Mouse (Mus musculus) cerebellum, adult 11-12 months (tissue): ENCODE results near the gene D17Wsu92e.
"Not testable (repeated sequence)": the region's sequence is repeated elsewhere in the genome, so short reads cannot be mapped to it uniquely, and the experiment has no call there.

Source experiments
- DNase-seq: peaks from one replicate; pipeline ENCODE4 v3.0.0; 2022

D17Wsu92e gene

GRCm38 (mm10) chr17:27820568-27821406 lies at the start of gene D17Wsu92e:
Gene D17Wsu92e, minus strand, starts transcription at chr17:27820648.
- peak; percentile 97 for DNase-seq

GRCm38 (mm10) chr17:27866737-27867136 lies 46.3 kb upstream of the D17Wsu92e start:
- no peak for DNase-seq

GRCm38 (mm10) chr17:27865461-27865860 lies 45.0 kb upstream of the D17Wsu92e start:
- DNase-seq, result no peak

- DNase-seq, result no peak
These were observed 38.7 kb upstream of the D17Wsu92e start for GRCm38 (mm10) chr17:27859131-27859530.

- no peak for DNase-seq
These were observed 37.4 kb upstream of the D17Wsu92e start for GRCm38 (mm10) chr17:27857649-27858475.

GRCm38 (mm10) chr17:27856798-27857648 lies 36.6 kb upstream of the D17Wsu92e start:
- peak; percentile 44 for DNase-seq

GRCm38 (mm10) chr17:27856265-27856797 lies 35.9 kb upstream of the D17Wsu92e start, which contains the start of gene Uhrf1bp1:
Gene Uhrf1bp1, plus strand, starts transcription at chr17:27856441.
- peak; percentile 73 for DNase-seq

- no peak for DNase-seq
These were observed 30.6 kb upstream of the D17Wsu92e start for GRCm38 (mm10) chr17:27851076-27851475.

- DNase-seq, result no peak
These were observed 27.9 kb upstream of the D17Wsu92e start for GRCm38 (mm10) chr17:27848351-27848750.

GRCm38 (mm10) chr17:27839469-27840252 lies 19.2 kb upstream of the D17Wsu92e start:
- DNase-seq, result peak; percentile 96

- DNase-seq, result not testable (repeated sequence)
These were observed 17.4 kb upstream of the D17Wsu92e start, which contains the start of gene Snrpc for GRCm38 (mm10) chr17:27837850-27838249. Gene Snrpc, plus strand, starts transcription at chr17:27838150.

GRCm38 (mm10) chr17:27830411-27830810 lies 10.0 kb upstream of the D17Wsu92e start:
- DNase-seq, result no peak

- DNase-seq, result no peak
These were observed 7.1 kb upstream of the D17Wsu92e start for GRCm38 (mm10) chr17:27827511-27827910.

- DNase-seq, result no peak
These were observed 6.5 kb upstream of the D17Wsu92e start for GRCm38 (mm10) chr17:27826908-27827383.

GRCm38 (mm10) chr17:27825984-27826905 lies 5.8 kb upstream of the D17Wsu92e start:
- no peak for DNase-seq

GRCm38 (mm10) chr17:27825539-27825938 lies 5.1 kb upstream of the D17Wsu92e start:
- no peak for DNase-seq

- no peak for DNase-seq
These were observed 4.5 kb upstream of the D17Wsu92e start for GRCm38 (mm10) chr17:27824941-27825340.

GRCm38 (mm10) chr17:27823142-27823905 lies 2.9 kb upstream of the D17Wsu92e start:
- DNase-seq, result no peak
